Mouse (Mus musculus) heart, embryonic 15.5 days (tissue): ENCODE measurements around the gene Apba1. TPM values are rescaled to one million over a fixed set of nuclear protein-coding genes. Genes with fewer than 3 reads are reported as not detected.

ENCODE experiments used
- ATAC-seq: fragments of 200-750 bp; cut with Nextera tagmentation; replicated peaks from 2 replicates; pipeline ENCODE4 v1.8.0; 2017; ENCODE audit warnings: low read depth, moderate TSS enrichment; ENCODE audit not compliant: insufficient number of reproducible peaks, insufficient read depth, low FRiP score
- H3K27ac ChIP-seq: fragments of 300-500 bp; sonication (generic); 2 replicates; pipeline ENCODE4 v1.5.1; 2015; ENCODE audit warnings: mild to moderate bottlenecking, inconsistent platforms
- H3K27me3 ChIP-seq: fragments of 300-500 bp; sonication (generic); 2 replicates; pipeline ENCODE4 v1.6.1; 2015; ENCODE audit warnings: inconsistent platforms
- H3K36me3 ChIP-seq: fragments of 300-500 bp; sonication (generic); 2 replicates; pipeline ENCODE4 v1.6.1; 2015; ENCODE audit warnings: mild to moderate bottlenecking, inconsistent platforms
- H3K4me1 ChIP-seq: fragments of 300-500 bp; sonication (generic); replicated peaks from 2 replicates; pipeline ENCODE4 v1.6.1; 2015; ENCODE audit warnings: inconsistent platforms
- H3K4me2 ChIP-seq: fragments of 300-500 bp; sonication (generic); 2 replicates; pipeline ENCODE4 v1.6.1; 2015; ENCODE audit warnings: inconsistent platforms, mild to moderate bottlenecking, moderate library complexity
- H3K4me3 ChIP-seq: fragments of 300-500 bp; sonication (generic); 2 replicates; pipeline ENCODE4 v1.5.1; 2015; ENCODE audit warnings: mild to moderate bottlenecking, inconsistent platforms
- H3K9ac ChIP-seq: fragments of 300-500 bp; sonication (generic); 2 replicates; pipeline ENCODE4 v1.6.1; 2015; ENCODE audit warnings: mild to moderate bottlenecking, inconsistent platforms
- H3K9me3 ChIP-seq: fragments of 300-500 bp; sonication (generic); replicated peaks from 2 replicates; pipeline ENCODE4 v1.6.1; 2016; ENCODE audit warnings: inconsistent platforms
- WGBS: fragments of 180-500 bp; shearing (Covaris S2); methylation state at CpG from one replicate; pipeline ENCODE4 v1.1.7; 2015; ENCODE audit warnings: mixed read lengths; 5-methylcytosine and 5-hydroxymethylcytosine counted together
- polyA plus RNA-seq: library from polyadenylated mRNA; unstranded; fragments of >200 nt; fragmentation: Nextera tagmentation; extraction: Ambion mirVana; gene quantifications from 2 replicates; pipeline ENCODE4 v1.2.1, GENCODE M21; 2015

Apba1 gene
- polyA plus RNA-seq, 1 experiment from 2014 or later = 0.37 TPM

DNA sequence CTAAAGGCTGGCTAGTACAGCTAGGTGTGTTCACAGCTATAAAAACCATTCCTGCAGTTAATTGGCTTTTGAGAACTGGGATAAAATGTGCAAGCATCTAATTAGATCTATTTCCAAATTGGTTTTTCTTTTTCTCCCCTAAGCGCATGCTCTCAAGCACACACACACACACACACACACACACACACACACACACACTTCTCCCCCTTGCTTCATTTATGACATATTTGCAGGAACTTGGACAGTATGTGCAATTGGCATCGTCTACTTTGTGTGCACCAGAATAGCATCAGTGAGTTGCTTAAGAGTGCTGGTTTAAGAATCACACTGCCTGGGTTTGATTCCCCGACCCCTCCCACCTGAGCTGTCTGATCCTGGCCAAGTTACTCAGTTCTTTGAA lies 76.0 kb downstream of the Apba1 start:
- H3K4me2 ChIP-seq = no peak overlapping the region

DNA sequence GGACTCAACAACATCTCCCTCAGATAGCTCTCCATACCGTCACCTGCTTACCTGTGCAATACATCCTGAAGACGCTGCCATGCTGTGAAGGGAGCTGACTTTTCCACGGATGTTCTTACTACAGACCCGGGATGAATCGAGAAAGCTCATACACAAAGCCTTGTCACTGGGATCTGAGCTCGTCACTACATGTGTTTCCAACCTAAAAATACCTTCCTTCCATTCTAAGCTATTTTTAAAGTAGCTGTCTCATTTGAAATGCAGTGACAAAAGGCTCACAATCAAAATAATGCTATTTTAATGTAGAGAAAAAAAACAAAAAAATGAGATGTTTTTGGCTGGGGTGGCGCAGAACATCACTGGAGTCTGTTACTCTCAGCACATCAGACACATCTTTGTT lies 97.1 kb downstream of the Apba1 start:
- ATAC-seq = no peak
- 73% methylated on average over 7 of the region's 7 CpGs for WGBS
- Histone ChIP-seq H3K9me3 (no peaks in the 10 kb centered on the region), H3K4me3 (no peak overlapping the region), H3K4me1 (no peaks in the 10 kb centered on the region), H3K27ac (no peak overlapping the region), H3K9ac (no peak overlapping the region), H3K27me3 (no peaks in the 10 kb centered on the region), H3K4me2 (no peak overlapping the region), H3K36me3 (no peaks in the 10 kb centered on the region)

More for the DNA sequence above, 76.0 kb downstream of the Apba1 start:
- ATAC-seq = no peak
- WGBS = 79% methylated on average over 3 of the region's 3 CpGs
- Histone ChIP-seq H3K9me3 (no peaks in the 10 kb centered on the region), H3K27me3 (peaks cover 2% of the 10 kb centered on the region; the same call in 1 of the 2 replicates), H3K27ac (no peak overlapping the region), H3K36me3 (no peaks in the 10 kb centered on the region), H3K9ac (no peak overlapping the region), H3K4me1 (0 out of 2 replicates have a peak, but pooled peaks cover 3% of the 10 kb centered on the region), H3K4me3 (no peak overlapping the region)

DNA sequence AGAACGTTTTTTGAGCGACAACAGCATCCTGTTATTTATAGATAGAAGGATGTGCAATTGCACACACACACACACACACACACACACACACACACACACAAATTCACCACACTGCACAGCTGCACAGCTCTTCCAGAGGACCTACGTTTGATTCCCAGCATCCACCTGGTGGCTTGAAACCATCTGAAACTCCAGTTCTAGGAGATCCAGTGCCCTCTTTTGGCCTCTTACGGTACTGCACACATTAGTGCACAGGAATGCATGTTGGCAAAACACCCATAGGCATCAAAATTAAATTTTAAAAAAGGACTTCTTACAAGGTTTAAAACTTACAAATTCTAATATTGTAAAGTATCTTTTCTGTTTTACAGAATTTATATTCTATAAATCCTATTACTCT lies 99.4 kb downstream of the Apba1 start:
- Histone ChIP-seq H3K27me3 (no peaks in the 10 kb centered on the region), H3K4me1 (no peaks in the 10 kb centered on the region), H3K9me3 (no peaks in the 10 kb centered on the region), H3K27ac (no peak overlapping the region), H3K36me3 (no peaks in the 10 kb centered on the region), H3K4me2 (no peak overlapping the region), H3K4me3 (no peak overlapping the region), H3K9ac (no peak overlapping the region)
- ATAC-seq = no peak
- WGBS = 90% methylated on average over 4 of the region's 4 CpGs

DNA sequence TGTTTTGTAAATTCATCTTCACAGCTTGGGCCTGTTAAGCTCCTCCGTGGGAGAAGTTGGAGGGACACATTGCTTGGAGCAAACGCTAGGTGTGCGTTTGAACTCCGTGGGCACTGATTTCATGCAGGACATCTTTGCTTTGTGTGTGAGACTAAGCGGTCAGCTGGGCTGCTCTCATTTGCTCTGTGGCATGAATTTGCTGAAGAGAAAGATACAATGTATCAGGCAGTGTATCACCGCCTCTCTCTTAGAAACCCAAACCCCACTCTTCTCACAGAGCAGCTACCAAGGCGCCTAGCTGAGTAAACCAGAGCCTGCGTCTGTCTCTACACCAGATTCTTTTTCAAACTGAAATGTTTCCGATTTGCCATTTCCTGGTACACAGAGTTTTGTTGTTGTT lies 100.1 kb downstream of the Apba1 start:
- Histone ChIP-seq H3K4me3 (no peak overlapping the region), H3K27ac (no peak overlapping the region), H3K9ac (no peak overlapping the region), H3K9me3 (no peaks in the 10 kb centered on the region), H3K4me2 (no peak overlapping the region), H3K4me1 (no peaks in the 10 kb centered on the region), H3K36me3 (no peaks in the 10 kb centered on the region), H3K27me3 (no peaks in the 10 kb centered on the region)
- no peak for ATAC-seq
- 90% methylated on average over 9 of the region's 9 CpGs for WGBS

DNA sequence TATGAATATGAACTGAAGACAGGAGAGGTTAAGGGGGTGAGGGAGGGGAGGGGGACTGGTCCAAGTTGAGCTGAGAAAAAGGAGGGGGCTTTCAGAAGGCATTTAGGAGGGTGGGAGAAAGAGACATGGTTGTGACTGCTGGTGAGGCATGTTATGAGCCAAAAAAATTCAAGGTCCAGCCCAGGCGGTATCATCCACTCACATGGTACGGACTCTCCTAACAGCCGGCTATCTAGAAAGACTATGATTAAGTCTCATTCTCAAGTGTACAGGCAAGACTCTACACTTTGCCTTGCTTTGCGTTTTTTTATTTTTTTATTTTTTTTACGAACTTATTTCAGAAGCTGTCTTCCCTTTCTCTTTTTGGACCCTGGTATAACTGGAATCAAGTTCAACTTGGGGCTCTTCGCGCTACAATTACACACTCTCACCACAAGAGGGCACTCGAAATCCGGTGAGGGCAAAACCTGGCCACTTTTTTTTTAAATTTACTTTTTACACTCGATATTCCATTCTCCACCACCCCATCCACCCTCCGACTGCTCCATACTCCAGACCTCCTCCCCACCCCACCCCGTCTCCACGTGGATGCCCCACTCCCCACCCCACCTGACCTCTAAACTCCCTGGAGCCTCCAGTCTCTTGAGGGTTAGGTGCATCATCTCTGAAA lies 101.6 kb downstream of the Apba1 start:
- H3K4me3 ChIP-seq = no peak overlapping the region
- H3K4me2 ChIP-seq = no peak overlapping the region
- H3K27me3 ChIP-seq = no peaks in the 10 kb centered on the region
- H3K4me1 ChIP-seq = no peaks in the 10 kb centered on the region
- H3K27ac ChIP-seq = no peak overlapping the region
- ATAC-seq = no peak
- 28% methylated on average over 13 of the region's 13 CpGs for WGBS
- H3K9me3 ChIP-seq = no peaks in the 10 kb centered on the region
- H3K36me3 ChIP-seq = no peaks in the 10 kb centered on the region
- no peak overlapping the region for H3K9ac ChIP-seq

DNA sequence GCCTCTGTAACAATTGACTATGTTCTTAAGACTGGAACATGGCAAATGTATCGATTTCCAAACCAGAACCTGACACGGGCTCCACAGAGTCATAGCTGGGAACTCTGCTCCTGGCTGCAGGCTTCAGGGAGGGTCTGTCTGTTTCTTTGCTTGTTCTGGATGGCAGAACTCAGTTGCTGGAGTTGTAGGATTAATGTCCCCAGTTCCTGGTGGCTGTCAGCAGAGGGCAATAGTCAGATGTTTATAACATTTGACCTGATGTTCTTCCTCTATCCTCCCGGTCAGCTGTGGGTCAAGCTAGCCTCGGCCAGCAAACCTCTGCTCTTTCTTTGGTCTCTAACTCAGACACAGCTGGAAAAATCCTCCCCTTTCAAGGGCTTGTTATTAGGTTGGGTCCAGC lies 104.0 kb downstream of the Apba1 start:
- no peak overlapping the region for H3K27ac ChIP-seq
- 47% methylated on average over 4 of the region's 4 CpGs for WGBS
- ATAC-seq = no peak

DNA sequence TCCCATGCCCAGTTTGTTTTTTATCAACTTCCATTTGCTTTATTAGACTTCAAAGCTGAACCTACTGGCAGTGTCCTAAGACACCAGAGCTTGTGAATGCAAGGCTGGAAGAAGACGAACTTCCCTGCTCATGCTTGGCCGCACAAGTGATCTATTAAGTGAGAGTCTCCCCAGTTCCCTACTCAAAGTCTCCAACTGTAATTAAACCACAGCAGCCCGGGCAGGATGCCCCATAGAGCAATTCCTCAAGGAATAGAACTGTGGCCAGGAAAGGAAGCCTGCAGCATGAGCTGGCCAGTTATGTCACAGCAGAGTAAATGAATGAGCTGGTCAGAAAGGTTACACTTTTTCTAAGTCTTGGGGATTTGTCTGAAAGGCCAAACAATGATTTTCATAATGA lies 105.3 kb downstream of the Apba1 start:
- Histone ChIP-seq H3K36me3 (no peaks in the 10 kb centered on the region), H3K9ac (no peak overlapping the region), H3K4me1 (no peaks in the 10 kb centered on the region), H3K9me3 (no peaks in the 10 kb centered on the region), H3K4me3 (no peak overlapping the region), H3K27me3 (no peaks in the 10 kb centered on the region), H3K27ac (no peak overlapping the region), H3K4me2 (no peak overlapping the region)
- no peak for ATAC-seq
- 60% methylated on average over 3 of the region's 3 CpGs for WGBS

More for the DNA sequence above, 104.0 kb downstream of the Apba1 start:
- Histone ChIP-seq H3K9me3 (no peaks in the 10 kb centered on the region), H3K4me3 (no peak overlapping the region), H3K4me2 (no peak overlapping the region), H3K4me1 (no peaks in the 10 kb centered on the region), H3K27me3 (no peaks in the 10 kb centered on the region), H3K9ac (no peak overlapping the region), H3K36me3 (no peaks in the 10 kb centered on the region)

DNA sequence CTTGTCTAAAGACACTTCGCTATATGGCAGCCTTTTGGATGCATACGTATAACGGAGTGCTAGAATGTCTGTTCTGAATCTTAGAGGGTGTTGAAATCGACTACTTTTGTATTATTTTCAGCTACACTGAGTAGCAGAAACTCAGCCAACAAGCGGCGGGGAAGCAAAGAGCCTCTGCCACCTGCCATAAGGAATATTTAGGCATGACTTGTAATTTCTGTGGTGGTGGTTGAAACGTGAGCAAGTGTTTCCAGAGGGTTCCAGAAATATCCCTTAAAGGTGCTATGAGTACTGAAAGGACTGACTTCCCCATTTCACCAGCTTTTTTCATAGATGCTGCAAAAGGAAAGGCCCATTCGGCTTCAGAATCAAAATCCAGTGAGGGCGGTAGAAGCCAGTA lies 107.4 kb downstream of the Apba1 start:
- Histone ChIP-seq H3K4me1 (no peaks in the 10 kb centered on the region), H3K27ac (no peak overlapping the region), H3K9ac (no peak overlapping the region), H3K4me2 (no peak overlapping the region), H3K4me3 (no peak overlapping the region), H3K36me3 (no peaks in the 10 kb centered on the region), H3K9me3 (no peaks in the 10 kb centered on the region), H3K27me3 (no peaks in the 10 kb centered on the region)
- no peak for ATAC-seq
- WGBS = 83% methylated on average over 9 of the region's 9 CpGs

DNA sequence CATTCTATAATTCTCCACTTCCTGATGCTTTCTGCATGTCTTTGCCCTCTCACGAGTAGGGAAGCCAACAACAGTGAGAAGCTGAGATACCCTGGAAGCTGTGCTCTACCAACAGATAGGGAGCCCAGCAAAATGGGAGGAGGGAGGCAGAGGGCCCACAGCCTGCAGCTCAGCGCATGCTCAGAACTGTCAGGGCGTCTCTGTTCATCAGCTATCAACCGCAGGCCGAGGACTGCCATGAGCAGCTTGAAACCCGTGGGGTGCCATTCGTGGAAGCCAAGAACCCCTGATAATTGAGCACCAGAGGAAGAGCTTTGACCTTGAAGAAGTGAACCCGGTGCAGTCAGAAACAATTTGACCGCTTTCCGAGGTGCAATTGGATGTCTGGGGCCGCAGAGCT lies 108.4 kb downstream of the Apba1 start:
- Histone ChIP-seq H3K27ac (no peak overlapping the region), H3K4me3 (no peak overlapping the region), H3K27me3 (no peaks in the 10 kb centered on the region), H3K9ac (no peak overlapping the region), H3K9me3 (no peaks in the 10 kb centered on the region), H3K36me3 (no peaks in the 10 kb centered on the region), H3K4me2 (no peak overlapping the region), H3K4me1 (no peaks in the 10 kb centered on the region)
- 51% methylated on average over 11 of the region's 11 CpGs for WGBS
- ATAC-seq = no peak

DNA sequence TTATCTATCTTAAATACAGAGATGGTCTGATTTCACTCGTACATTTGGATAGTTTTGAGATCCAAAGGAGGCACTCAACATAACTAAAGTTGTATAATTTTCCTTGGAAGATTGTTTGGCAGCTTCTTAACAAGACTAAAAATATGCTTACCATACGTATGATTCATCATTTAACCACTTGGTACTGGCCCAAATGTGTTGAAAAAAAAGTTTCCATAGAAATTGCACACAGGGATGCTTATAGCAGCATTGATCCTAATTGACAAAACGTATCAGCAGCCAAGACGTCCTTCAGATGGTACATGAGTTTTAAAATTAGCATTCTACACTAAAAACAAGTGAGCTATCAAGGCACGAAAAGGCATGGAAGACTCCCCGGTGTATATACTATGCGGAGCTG lies 108.9 kb downstream of the Apba1 start:
- no peaks in the 10 kb centered on the region for H3K27me3 ChIP-seq
- H3K9ac ChIP-seq = no peak overlapping the region
- 78% methylated on average over 7 of the region's 7 CpGs for WGBS
- no peak overlapping the region for H3K27ac ChIP-seq
- ATAC-seq = no peak
- no peak overlapping the region for H3K4me2 ChIP-seq
- no peak overlapping the region for H3K4me3 ChIP-seq
- no peaks in the 10 kb centered on the region for H3K36me3 ChIP-seq
- no peaks in the 10 kb centered on the region for H3K4me1 ChIP-seq
- no peaks in the 10 kb centered on the region for H3K9me3 ChIP-seq

DNA sequence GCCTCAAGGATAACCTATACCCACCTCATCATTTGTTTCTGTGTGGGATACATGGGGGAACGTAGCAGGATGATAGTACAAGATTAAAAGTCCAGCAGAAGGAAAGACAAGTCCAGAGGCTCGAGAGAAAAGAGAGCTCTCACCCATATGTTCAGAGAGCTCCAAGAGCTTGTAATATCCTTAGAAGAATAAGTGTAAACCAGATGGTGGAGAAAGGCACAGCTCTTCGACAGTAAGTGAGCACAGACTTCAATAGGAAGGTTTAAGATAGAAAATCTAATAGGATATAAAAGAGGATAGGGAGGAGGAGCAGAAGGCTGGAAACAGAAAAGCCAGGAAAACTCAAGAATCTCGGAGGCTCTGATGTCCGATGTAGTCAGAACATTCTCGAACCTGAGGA lies 115.8 kb downstream of the Apba1 start:
- Histone ChIP-seq H3K27ac (no peak overlapping the region), H3K9me3 (no peaks in the 10 kb centered on the region), H3K4me1 (0 out of 2 replicates have a peak, but pooled peaks cover 1% of the 10 kb centered on the region), H3K9ac (no peak overlapping the region), H3K36me3 (no peaks in the 10 kb centered on the region), H3K27me3 (no peaks in the 10 kb centered on the region), H3K4me3 (no peak overlapping the region), H3K4me2 (no peak overlapping the region)
- WGBS = 73% methylated on average over 6 of the region's 6 CpGs
- no peak for ATAC-seq

DNA sequence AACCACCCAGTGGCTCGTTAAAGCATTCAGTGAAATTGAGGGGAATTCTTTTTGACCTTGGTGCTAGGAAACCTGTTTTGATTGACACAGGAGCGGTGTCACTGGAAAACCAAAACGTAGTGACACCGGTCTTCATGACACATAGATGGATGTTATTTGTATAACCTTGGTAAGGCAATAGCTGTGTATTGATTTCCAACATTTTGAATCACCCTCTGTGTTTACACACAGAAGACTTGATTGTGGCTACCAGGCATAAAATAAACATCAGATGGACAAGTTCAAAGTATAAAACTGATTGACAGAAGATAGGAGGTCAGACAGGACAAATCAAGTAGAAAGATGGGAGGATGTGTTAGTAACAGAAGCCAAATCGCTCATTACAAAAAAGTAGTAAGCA lies 117.1 kb downstream of the Apba1 start:
- Histone ChIP-seq H3K9ac (no peak overlapping the region), H3K4me2 (no peak overlapping the region), H3K4me1 (0 out of 2 replicates have a peak, but pooled peaks cover 6% of the 10 kb centered on the region), H3K4me3 (no peak overlapping the region), H3K27ac (no peak overlapping the region), H3K27me3 (no peaks in the 10 kb centered on the region), H3K9me3 (no peaks in the 10 kb centered on the region), H3K36me3 (no peaks in the 10 kb centered on the region)
- no peak for ATAC-seq
- 79% methylated on average over 5 of the region's 5 CpGs for WGBS
